Mouse (Mus musculus): Measurements from ENCODE around the gene Slc12a9.
"Not testable (repeated sequence)": the region's sequence is repeated elsewhere in the genome, so short reads cannot be mapped to it uniquely, and the experiment has no call there.

Slc12a9 gene

GRCm38 (mm10) chr5:137286655-137287031 is 46.8 kb downstream of the Slc12a9 start:
- peak; percentile 95 for DNase-seq

GRCm38 (mm10) chr5:137285986-137286385 is 47.4 kb downstream of the Slc12a9 start:
- DNase-seq = no peak

- peak; percentile 63 for DNase-seq
Measured at GRCm38 (mm10) chr5:137285045-137285444, 48.4 kb downstream of the Slc12a9 start.

- DNase-seq = not testable (repeated sequence)
Measured at GRCm38 (mm10) chr5:137284411-137284810, 49.0 kb downstream of the Slc12a9 start.

GRCm38 (mm10) chr5:137277360-137278342 is 55.7 kb downstream of the Slc12a9 start:
- peak; percentile 36 for DNase-seq

- no peak for DNase-seq
Measured at GRCm38 (mm10) chr5:137268131-137268910, 65.1 kb downstream of the Slc12a9 start.

- no peak for DNase-seq
Measured at GRCm38 (mm10) chr5:137264787-137265186, 68.6 kb downstream of the Slc12a9 start.

All from lung, postnatal 36 days (tissue).